Mouse (Mus musculus) small intestine, adult 2 months (tissue): Measurements from ENCODE around the gene Akap13.

Experiments
- CTCF ChIP-seq: fragments of 200-500 bp; IDR thresholded peaks from 2 replicates; pipeline ENCODE4 v1.5.1; 2012; ENCODE audit warnings: low read depth, mild to moderate bottlenecking, control low read depth, inconsistent platforms, low read length, moderate library complexity, mixed read lengths; ENCODE audit not compliant: insufficient replicate concordance, insufficient read length; ENCODE audit errors: extremely low read depth
- POLR2A ChIP-seq: fragments of 200-500 bp; IDR thresholded peaks from 2 replicates; pipeline ENCODE4 v1.6.1; 2012; ENCODE audit warnings: low read depth, mild to moderate bottlenecking, control low read depth, inconsistent platforms, low read length, moderate library complexity

GRCm38 (mm10) chr7:75431043-75431442, 24.3 kb upstream of the Akap13 start:
- TF ChIP-seq CTCF: no peak
- no peak for TF ChIP-seq POLR2A
